ENCODE assay signal across 20 mouse cellular contexts in the genomic region with DNA sequence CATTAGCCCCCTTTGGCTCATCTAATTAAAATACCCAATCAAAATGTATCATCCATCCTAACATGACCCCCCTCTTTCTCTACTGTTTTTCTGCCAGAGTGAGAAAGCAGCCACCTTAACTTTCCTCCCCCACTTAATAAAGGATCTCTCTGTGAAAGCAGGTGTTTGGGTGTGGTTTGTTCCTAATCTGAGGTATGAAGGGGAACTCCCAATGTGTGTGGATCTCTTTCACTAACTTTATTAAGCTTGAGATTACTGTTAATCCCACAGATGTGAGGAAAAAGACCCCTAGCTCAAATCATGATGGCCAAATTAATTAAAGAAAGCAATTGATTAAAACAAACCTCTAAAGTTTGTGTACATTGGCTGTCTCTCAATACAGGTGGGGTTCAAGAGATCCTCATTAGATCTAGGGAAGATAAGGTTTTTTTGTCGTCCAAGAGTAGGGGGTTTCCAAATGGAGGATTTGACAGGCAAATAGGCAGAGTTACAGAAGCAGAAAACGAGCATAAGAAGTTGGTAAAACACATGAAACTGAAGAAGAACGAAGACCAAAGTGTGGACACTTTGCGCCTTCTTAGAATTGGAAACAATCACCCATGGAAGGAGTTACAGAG.
"Had no signal": no experiment of that assay in that cellular context is flagged by ENCODE, and none has a peak within 500 bp of the region (broad histone marks: within the 10 kb centered on the region; RNA-seq: fewer than 3 reads in every experiment).

No protein-coding gene starts in this region.

- H3K27me3 ChIP-seq: heart, embryonic 13.5 days; heart, embryonic 15.5 days; hindbrain, embryonic 12.5 days; intestine, embryonic 15.5 days; kidney, embryonic 15.5 days; limb, embryonic 12.5 days; liver, embryonic 13.5 days had no signal

- H3K36me3 ChIP-seq: intestine, embryonic 15.5 days had no signal

- DNase-seq: gastrocnemius, adult 2 months; gastrocnemius, postnatal 10 days; gastrocnemius, postnatal 25 days; heart, adult 2 months; heart, postnatal 14 days; heart, postnatal 4 days; kidney, adult 18-20 months; kidney, adult 9 months; kidney, postnatal 14 days; kidney, postnatal 36 days; layer of hippocampus, adult 9-11 months; layer of hippocampus, postnatal 36 days; liver; liver, embryonic 13.5 days had no signal
